Mouse (Mus musculus) hindbrain, embryonic 12.5 days (tissue): ENCODE measurements at regions not wholly inside any gene's neighbourhood (a gene's known extent, or its start where the extent isn't known, plus 50 kb on each side); places are given as distances from the start of the nearest gene placed in this dataset.

Experiments
- ATAC-seq: fragments of 200-750 bp; cut with Nextera tagmentation; 2 replicates; pipeline ENCODE4 v1.8.0; 2017; ENCODE audit warnings: moderate TSS enrichment; ENCODE audit not compliant: low FRiP score
- H3K27ac ChIP-seq: fragments of 300-500 bp; sonication (generic); 2 replicates; pipeline ENCODE4 v1.5.1; 2016; ENCODE audit warnings: mild to moderate bottlenecking
- H3K27me3 ChIP-seq: fragments of 300-500 bp; sonication (generic); 2 replicates; pipeline ENCODE4 v1.6.1; 2016; ENCODE audit warnings: mild to moderate bottlenecking
- H3K36me3 ChIP-seq: fragments of 300-500 bp; sonication (generic); 2 replicates; pipeline ENCODE4 v1.6.1; 2016; ENCODE audit warnings: mild to moderate bottlenecking
- H3K4me1 ChIP-seq: fragments of 300-500 bp; sonication (generic); 2 replicates; pipeline ENCODE4 v1.6.1; 2016
- H3K4me2 ChIP-seq: fragments of 300-500 bp; sonication (generic); replicated peaks from 2 replicates; pipeline ENCODE4 v1.6.1; 2016; ENCODE audit warnings: mild to moderate bottlenecking
- H3K4me3 ChIP-seq: fragments of 300-500 bp; sonication (generic); 2 replicates; pipeline ENCODE4 v1.5.1; 2016; ENCODE audit warnings: mild to moderate bottlenecking
- H3K9ac ChIP-seq: fragments of 300-500 bp; sonication (generic); 2 replicates; pipeline ENCODE4 v1.6.1; 2016; ENCODE audit warnings: mild to moderate bottlenecking, moderate library complexity
- H3K9me3 ChIP-seq: fragments of 300-500 bp; sonication (generic); replicated peaks from 2 replicates; pipeline ENCODE4 v1.6.1; 2016; ENCODE audit warnings: mild to moderate bottlenecking
- WGBS: fragments of 180-500 bp; shearing (Covaris S2); methylation state at CpG from one replicate; pipeline ENCODE4 v1.1.7; 2016; 5-methylcytosine and 5-hydroxymethylcytosine counted together

DNA sequence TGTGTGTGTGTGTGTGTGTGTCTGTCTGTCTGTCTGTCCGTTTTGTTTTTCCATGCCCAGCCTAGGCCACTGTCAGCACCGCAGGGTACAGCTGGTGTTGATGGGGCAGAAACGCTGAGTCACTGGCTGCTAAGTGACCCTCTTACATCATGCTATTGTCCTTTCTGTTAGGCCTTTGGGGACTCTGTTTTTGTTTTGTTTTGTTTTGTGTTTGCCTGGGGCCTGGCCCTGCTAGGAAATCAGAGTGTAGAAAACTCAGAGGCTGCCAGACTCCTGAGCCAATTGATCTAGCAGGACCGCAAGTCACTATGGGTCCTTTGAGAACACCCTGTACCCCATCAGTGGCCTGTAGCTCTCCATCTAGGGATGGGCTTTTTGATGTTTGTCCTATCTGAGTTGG, 59.9 kb upstream of the Ahctf1 start:
- no peak overlapping the region for H3K4me3 ChIP-seq
- H3K4me2 ChIP-seq: no peak overlapping the region
- ATAC-seq: no peak
- H3K27me3 ChIP-seq: no peaks in the 10 kb centered on the region
- H3K4me1 ChIP-seq: no peaks in the 10 kb centered on the region
- H3K27ac ChIP-seq: no peak overlapping the region
- H3K36me3 ChIP-seq: no peaks in the 10 kb centered on the region
- H3K9ac ChIP-seq: no peak overlapping the region
- no peaks in the 10 kb centered on the region for H3K9me3 ChIP-seq
- 42% methylated on average over 4 of the region's 4 CpGs for WGBS

DNA sequence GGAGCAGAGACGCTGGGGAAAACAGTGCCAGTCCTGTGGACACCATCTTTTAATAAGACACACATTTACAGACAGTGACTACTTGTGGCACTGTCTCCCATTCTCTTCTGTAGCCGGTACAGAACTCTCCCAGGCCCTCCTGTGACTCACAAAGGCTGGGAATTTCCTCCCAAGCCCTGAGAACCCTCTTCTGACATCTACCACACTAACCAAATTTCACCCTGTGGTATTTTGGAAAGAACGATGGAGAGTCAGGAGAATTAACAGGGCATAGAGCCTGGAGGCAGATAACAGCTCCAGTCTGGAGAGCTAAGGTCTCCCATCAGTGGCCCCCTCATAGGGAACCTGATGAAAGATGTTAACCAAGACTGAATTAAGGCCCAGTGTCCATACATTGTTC, 59.5 kb upstream of the Ahctf1 start:
- H3K4me2 ChIP-seq: no peak overlapping the region
- 66% methylated on average over 3 of the region's 3 CpGs for WGBS
- no peak overlapping the region for H3K27ac ChIP-seq
- H3K4me3 ChIP-seq: no peak overlapping the region
- H3K36me3 ChIP-seq: no peaks in the 10 kb centered on the region
- no peak overlapping the region for H3K9ac ChIP-seq
- no peaks in the 10 kb centered on the region for H3K9me3 ChIP-seq
- no peak for ATAC-seq
- H3K27me3 ChIP-seq: no peaks in the 10 kb centered on the region
- no peaks in the 10 kb centered on the region for H3K4me1 ChIP-seq

DNA sequence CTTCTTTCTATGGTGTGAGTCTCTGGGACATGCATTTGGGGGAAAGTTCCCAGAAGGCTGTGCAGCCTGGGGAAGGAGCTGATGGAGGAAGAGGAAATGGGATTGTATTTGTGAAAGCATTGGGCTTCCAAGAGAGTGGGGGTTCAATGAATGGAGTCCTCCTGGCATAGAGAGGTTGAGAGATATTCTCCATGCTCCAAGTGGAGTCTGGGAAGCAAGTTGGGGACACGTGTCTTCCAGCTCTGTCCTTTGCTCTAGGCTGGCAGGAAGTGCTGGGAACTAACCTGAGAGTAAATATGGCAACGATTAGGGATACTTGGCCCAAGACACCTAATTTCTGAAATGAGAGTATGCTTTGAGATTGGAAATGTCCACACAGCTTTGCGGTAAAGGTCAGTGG, 58.3 kb upstream of the Ahctf1 start:
- 87% methylated on average over 3 of the region's 3 CpGs for WGBS

DNA sequence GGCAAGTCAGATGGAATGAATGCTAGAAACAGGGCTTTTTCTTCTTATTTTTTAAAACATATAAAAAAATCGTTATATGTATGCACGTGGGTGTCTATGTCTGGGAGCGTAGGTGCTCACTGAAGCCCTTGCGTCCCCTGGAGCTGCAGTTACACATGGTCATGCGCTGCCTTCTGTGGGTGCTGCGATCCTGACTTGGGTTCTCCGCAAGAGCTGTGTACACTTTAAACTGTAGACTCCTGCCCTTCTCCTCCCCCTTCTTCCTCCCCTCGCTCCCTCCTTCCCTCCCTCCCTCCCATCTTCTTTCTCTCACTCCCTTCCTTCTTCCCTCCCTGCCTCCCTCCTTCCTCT, 56.0 kb upstream of the Ahctf1 start:
- Histone ChIP-seq H3K9ac (no peak overlapping the region), H3K9me3 (no peaks in the 10 kb centered on the region), H3K27me3 (no peaks in the 10 kb centered on the region), H3K27ac (no peak overlapping the region), H3K4me2 (no peak overlapping the region), H3K36me3 (no peaks in the 10 kb centered on the region), H3K4me1 (no peaks in the 10 kb centered on the region), H3K4me3 (no peak overlapping the region)
- ATAC-seq: no peak
- WGBS: 78% methylated on average over 8 of the region's 8 CpGs

More for the DNA sequence above, 58.3 kb upstream of the Ahctf1 start:
- Histone ChIP-seq H3K4me1 (no peaks in the 10 kb centered on the region), H3K27me3 (no peaks in the 10 kb centered on the region), H3K36me3 (no peaks in the 10 kb centered on the region), H3K9ac (no peak overlapping the region), H3K9me3 (no peaks in the 10 kb centered on the region), H3K27ac (no peak overlapping the region), H3K4me2 (no peak overlapping the region), H3K4me3 (no peak overlapping the region)
- ATAC-seq: no peak

DNA sequence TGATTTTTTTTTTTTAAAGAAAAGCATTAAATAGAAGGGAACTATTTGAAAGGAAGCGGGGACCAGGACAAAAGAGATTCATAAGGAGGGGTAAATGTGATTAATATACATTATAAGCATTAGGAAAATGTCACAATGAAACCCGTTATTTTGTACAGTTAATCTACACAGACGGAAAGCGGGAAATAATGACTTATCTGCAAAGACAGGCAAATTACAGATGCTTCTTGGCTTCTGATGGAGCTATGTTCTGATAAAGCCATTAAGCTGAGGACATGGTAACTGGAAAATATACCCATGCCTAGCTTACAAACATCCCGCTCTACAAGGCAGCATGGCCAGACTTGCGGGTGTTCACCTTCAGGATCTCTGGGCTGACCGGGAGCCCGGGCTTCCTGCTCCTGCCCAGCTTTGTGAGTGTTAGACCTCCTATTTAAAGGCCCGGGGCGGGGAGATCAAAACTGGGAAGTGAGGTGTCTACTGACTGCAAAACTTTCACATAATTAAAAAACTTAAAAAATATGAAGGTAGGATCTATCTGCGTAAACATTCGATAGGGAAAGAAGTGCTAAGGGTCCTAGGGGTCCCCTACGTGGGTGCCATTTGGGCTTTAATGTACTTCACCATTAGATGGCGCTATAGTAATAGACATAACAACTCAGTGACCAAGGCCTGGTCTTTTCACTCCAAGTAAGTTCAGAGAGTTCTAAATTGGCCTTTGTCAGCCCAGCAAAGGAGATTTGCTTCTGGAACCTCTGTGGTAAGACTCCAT, 55.5 kb upstream of the Ahctf1 start:
- Histone ChIP-seq H3K36me3 (no peaks in the 10 kb centered on the region), H3K27me3 (no peaks in the 10 kb centered on the region), H3K4me1 (no peaks in the 10 kb centered on the region), H3K27ac (no peak overlapping the region), H3K9me3 (no peaks in the 10 kb centered on the region), H3K4me2 (no peak overlapping the region), H3K9ac (no peak overlapping the region), H3K4me3 (no peak overlapping the region)
- ATAC-seq: 0 out of 2 replicates have a peak, but pooled peaks have one; percentile 48
- 45% methylated on average over 14 of the region's 14 CpGs for WGBS

DNA sequence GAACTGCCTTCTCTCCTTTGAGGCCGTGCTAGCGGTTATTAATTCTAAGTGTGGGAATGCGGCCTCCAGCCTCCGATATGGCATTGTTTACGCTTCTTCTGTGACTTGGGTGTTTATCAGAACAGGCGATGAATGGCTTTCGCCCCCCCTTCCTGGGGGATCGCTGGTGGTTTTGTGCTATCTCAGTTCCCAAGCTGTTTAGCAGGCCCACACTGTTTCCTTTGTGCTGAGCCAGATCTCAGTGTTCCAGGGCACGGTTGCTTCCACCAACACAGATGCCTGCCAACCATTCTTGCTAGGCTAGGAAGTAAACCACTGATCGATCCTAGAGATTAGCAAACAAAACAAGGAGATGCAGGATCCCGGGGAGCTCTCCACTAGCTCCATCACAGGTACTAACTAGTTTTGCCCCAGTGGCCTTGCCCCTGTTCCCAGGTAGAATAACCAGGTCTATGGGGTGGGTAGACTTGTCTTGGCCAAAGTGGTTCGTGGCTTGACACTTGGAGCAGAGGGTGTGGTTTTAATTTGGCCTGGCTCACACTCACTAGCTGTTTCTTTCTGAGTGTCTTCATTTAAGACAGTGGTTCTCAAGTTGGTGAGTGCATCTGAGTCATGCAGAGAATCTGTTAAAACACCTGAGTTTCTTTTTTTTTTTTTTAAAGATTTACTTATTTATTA, 50.9 kb upstream of the Ahctf1 start:
- ATAC-seq: no peak
- H3K4me1 ChIP-seq: no peaks in the 10 kb centered on the region
- H3K9ac ChIP-seq: no peak overlapping the region
- no peaks in the 10 kb centered on the region for H3K9me3 ChIP-seq
- H3K27me3 ChIP-seq: no peaks in the 10 kb centered on the region
- no peaks in the 10 kb centered on the region for H3K36me3 ChIP-seq
- H3K27ac ChIP-seq: no peak overlapping the region
- 58% methylated on average over 12 of the region's 12 CpGs for WGBS
- no peak overlapping the region for H3K4me2 ChIP-seq
- H3K4me3 ChIP-seq: no peak overlapping the region
